Mouse (Mus musculus) 3134 (cell line): Measurements from ENCODE around the gene Mn1.

Experiments used
- DNase-seq: peaks from one replicate; pipeline ENCODE4 v3.0.0-alpha.2; 2011; ENCODE audit warnings: low spot score; ENCODE audit not compliant: insufficient read length; ENCODE audit errors: extremely low read depth

The Mn1 gene

GRCm38 (mm10) chr5:111429726-111430125 lies 12.6 kb downstream of the Mn1 start:
- no peak for DNase-seq

GRCm38 (mm10) chr5:111431007-111431730 lies 14.0 kb downstream of the Mn1 start:
- no peak for DNase-seq

- no peak for DNase-seq
Observed at GRCm38 (mm10) chr5:111432842-111433241, 15.7 kb downstream of the Mn1 start.

GRCm38 (mm10) chr5:111434342-111434842 lies 17.2 kb downstream of the Mn1 start:
- DNase-seq = no peak

- DNase-seq = no peak
Observed at GRCm38 (mm10) chr5:111436260-111436659, 19.1 kb downstream of the Mn1 start.

GRCm38 (mm10) chr5:111437205-111437604 lies 20.0 kb downstream of the Mn1 start:
- no peak for DNase-seq

GRCm38 (mm10) chr5:111438336-111438735 lies 21.2 kb downstream of the Mn1 start:
- no peak for DNase-seq

GRCm38 (mm10) chr5:111438821-111439220 lies 21.7 kb downstream of the Mn1 start:
- DNase-seq = no peak

GRCm38 (mm10) chr5:111440264-111440663 lies 23.1 kb downstream of the Mn1 start:
- no peak for DNase-seq

- no peak for DNase-seq
Observed at GRCm38 (mm10) chr5:111442151-111442871, 25.1 kb downstream of the Mn1 start.

- no peak for DNase-seq
Observed at GRCm38 (mm10) chr5:111443636-111444035, 26.5 kb downstream of the Mn1 start.

- DNase-seq = no peak
Observed at GRCm38 (mm10) chr5:111444361-111444760, 27.2 kb downstream of the Mn1 start.

- DNase-seq = no peak
Observed at GRCm38 (mm10) chr5:111446652-111447051, 29.5 kb downstream of the Mn1 start.

- no peak for DNase-seq
Observed at GRCm38 (mm10) chr5:111449700-111450099, 32.5 kb downstream of the Mn1 start.

- no peak for DNase-seq
Observed at GRCm38 (mm10) chr5:111454240-111454639, 37.1 kb downstream of the Mn1 start.

GRCm38 (mm10) chr5:111454876-111455275 lies 37.7 kb downstream of the Mn1 start:
- no peak for DNase-seq

- DNase-seq = no peak
Observed at GRCm38 (mm10) chr5:111458675-111459074, 41.5 kb downstream of the Mn1 start.

- DNase-seq = no peak
Observed at GRCm38 (mm10) chr5:111465811-111466299, 48.7 kb downstream of the Mn1 start.

- DNase-seq = no peak
Observed at GRCm38 (mm10) chr5:111466429-111466828, 49.3 kb downstream of the Mn1 start.

GRCm38 (mm10) chr5:111467699-111468098 lies 50.5 kb downstream of the Mn1 start:
- DNase-seq = no peak

GRCm38 (mm10) chr5:111469195-111469882 lies 52.2 kb downstream of the Mn1 start:
- DNase-seq = no peak
